Mouse (Mus musculus) gastrocnemius, adult 8-10 months (tissue): ENCODE results near the gene Ifnb1. TPM values are rescaled to one million over a fixed set of nuclear protein-coding genes. Genes with fewer than 3 reads are reported as not detected.
"Not testable (repeated sequence)": the region's sequence is repeated elsewhere in the genome, so short reads cannot be mapped to it uniquely, and the experiment has no call there.

Experiments used
- DNase-seq, 2 experiments: peaks; one replicate each; pipeline ENCODE4 v3.0.0; 2022; ENCODE audit warnings: low spot score in 2 of 2
- total RNA-seq, 4 experiments: library from RNA; stranded (reverse); gene quantifications; 2 replicates each; pipeline ENCODE4 v1.2.4; 2022

The Ifnb1 gene
- not detected for total RNA-seq

GRCm38 (mm10) chr4:88522674-88523073 is at the start of gene Ifnb1:
Gene Ifnb1, minus strand, starts transcription at chr4:88522774.
- DNase-seq: no peak

DNA sequence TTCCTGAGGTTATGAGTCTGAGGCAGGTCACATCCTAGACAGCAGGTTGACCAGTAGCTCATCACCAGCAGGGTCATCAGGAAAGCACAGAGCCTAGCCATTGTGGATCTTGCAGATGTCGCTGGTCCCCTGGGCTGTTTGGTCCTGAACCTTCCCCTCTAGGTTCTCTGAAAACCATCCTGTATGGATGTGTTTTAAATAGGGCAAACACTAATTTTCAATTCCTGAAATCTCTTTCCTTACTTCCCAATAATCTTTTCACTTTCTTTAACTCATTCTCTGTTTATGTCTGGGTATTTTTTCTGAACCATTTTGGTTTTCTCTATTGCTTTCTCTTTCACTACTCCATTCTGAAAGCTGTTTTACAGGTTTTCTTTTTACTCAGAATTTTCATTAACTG is 49.1 kb upstream of the Ifnb1 start, which contains the start of gene Ifna14:
TSS of gene Ifna14 (minus strand) at position 101 of the 400 bp plus-strand sequence.
- DNase-seq: no peak

DNA sequence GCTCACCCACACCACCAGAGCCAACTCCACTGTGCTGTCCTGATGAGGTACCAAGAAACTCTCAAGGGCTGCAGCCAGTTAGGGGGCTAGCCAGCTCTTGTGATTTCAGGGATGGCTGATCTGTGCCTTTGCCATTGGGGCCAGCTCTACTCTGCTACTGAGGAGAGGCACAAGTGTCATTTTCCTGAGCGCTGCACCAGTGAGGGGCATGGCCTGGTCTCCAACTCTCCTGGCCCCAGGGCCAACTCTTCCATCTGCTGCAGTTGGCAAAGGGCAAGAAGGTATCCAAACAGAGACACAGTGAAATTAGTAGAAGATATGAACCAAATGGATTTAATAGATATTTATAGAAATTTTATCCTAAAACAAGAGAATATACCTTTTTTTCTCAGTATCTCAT is 39.2 kb upstream of the Ifnb1 start:
- no peak for DNase-seq

GRCm38 (mm10) chr4:88558145-88558544 is 35.6 kb upstream of the Ifnb1 start, which contains the start of gene Ifna15:
Gene Ifna15, minus strand, starts transcription at chr4:88558245.
- not testable (repeated sequence) for DNase-seq

- DNase-seq: peak; percentile 57 to 63
Measured at GRCm38 (mm10) chr4:88550161-88550945, 27.8 kb upstream of the Ifnb1 start.

DNA sequence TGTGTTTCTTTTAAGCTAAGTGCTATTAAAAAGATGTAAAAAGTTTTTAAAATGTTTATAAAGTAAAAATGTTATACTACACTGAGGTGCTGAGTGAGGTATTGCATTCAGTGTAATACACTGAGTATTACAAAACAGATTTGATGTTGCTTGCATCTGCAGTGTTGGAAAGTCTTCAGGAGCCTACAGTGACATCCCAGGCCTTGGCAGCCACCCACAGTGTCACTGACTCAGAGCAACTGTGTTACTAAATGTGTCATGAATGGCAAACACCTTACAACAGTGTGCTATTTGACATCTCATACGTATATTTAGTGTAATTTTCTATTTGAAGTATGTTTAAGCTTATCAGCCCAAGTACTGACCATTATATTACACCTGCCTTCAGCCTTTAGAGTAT is 25.4 kb upstream of the Ifnb1 start:
- no peak for DNase-seq

DNA sequence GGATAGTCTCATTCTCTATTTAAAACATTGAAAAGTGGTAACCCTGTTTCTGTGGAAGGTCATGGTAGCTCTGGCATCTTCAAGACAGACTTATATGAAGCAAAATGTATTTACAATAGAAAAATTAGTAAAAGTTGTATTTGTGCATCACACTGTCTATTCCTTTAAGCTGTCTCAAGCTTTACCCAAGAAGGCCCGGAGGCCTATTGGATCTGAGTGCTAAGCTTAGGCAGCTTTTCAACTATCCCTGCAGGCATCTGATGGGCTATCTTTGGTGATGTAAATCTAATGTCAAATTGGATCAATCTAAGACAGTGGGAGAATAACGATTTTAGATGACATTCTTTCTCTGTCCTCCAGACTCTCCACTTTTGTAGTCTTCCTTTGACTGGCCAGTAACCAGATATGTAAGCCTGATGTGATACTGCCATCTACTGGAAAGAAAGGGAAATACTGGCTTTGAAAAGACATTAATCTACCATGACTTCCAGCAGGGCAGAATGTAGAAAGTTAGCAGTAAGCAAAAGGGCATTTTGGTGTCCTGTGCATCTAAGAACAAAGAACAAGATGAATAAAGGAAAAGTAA is 21.2 kb upstream of the Ifnb1 start:
- no peak for DNase-seq

DNA sequence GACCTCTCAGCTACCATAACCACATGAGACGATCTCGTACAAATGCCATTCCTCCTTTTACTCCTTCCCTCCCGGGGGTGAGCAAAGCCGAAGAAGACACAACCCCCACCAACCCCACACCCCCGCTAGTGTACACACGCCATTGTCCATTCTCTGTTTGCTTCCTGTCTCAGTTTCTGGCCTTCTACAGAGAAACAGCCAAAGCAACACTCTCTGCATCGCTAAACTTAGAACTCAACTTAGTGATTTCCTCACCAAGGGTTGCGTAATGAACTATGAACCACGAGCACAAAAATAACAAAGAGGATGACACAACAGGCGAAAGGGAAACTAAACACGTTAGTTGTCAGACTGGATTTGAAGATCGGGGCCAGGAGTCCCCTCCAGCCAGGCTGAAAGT is 14.8 kb upstream of the Ifnb1 start:
- DNase-seq: peak in 1 of 2 experiments; percentile 4

DNA sequence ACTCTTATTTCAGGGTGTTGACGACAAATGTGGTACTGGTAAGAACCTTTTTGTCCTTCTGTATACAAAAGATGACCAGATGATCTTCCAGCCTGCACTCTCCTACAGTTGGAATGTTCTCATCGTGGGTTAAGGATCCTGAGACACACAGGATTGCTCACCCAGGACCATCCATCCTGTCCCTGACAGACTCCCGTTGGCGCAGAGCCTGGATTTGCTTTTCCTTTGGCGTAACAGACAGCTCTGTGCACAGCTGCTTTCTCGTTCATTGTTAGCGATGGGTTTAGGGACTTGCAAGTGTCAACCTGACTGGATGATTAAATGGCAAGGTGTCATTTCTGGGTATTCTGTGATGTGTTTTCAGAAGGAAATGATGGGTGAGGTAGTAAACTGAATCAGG is 14.1 kb upstream of the Ifnb1 start:
- no peak for DNase-seq

DNA sequence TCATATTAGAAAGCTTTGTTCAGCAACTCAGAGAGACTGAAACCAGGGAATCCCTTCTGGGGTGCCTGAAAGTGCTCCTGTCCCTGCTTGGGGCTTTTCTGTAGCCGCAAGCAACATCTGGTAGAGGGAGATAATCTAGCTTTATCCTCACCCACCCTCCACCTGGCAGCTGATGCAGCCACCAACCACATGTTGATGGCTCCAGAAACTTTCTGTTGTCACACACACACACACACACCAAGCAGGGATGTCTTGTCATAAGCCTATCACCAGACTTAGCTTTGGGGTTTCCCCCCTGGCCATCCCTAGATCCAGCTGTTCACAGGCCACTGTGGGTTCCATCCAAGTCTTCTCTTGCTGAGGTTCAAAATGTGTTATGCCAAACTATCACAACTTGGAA is 13.2 kb upstream of the Ifnb1 start:
- DNase-seq: no peak

- DNase-seq: no peak
Measured at GRCm38 (mm10) chr4:88534903-88535302, 12.3 kb upstream of the Ifnb1 start.

- DNase-seq: no peak
Measured at GRCm38 (mm10) chr4:88533499-88533898, 10.9 kb upstream of the Ifnb1 start.

DNA sequence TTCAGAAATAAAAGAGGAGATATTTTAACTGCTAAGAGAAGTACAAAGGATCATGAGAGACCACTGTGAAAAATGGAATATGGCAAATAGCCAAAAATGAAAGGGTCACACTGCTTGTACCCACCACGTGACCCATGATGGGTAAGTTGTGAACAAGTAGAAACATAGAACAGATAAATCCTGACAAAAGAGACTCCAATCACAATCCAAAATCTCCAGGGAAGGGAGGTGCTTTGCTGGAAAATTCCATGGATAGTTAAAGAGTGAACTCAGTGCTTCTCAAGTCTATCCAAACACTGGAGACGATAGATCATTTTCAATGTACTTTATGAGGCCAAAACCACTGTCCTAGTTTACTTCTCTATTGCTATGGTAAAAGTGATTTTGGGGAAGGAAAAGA is 8.3 kb upstream of the Ifnb1 start:
- DNase-seq: no peak

DNA sequence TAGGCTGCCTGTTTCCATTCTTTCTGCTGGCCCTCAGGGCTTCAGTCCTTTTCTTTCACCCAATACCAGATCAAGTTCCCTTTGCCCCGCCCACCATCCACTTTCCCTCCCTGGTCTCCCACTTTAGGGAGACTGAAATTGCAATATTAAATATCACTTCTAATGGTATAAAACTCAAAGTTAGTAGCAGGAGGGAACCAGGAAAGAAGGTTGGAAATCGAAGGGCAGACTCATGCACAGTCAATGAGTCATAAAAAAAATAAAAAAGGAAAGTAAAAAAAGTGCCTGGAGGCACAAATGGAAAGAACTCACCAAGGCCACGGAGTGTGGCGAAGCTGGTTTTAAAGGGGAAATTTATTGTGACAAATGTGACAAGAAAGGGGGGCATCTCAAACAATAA is 7.7 kb upstream of the Ifnb1 start:
- no peak for DNase-seq

DNA sequence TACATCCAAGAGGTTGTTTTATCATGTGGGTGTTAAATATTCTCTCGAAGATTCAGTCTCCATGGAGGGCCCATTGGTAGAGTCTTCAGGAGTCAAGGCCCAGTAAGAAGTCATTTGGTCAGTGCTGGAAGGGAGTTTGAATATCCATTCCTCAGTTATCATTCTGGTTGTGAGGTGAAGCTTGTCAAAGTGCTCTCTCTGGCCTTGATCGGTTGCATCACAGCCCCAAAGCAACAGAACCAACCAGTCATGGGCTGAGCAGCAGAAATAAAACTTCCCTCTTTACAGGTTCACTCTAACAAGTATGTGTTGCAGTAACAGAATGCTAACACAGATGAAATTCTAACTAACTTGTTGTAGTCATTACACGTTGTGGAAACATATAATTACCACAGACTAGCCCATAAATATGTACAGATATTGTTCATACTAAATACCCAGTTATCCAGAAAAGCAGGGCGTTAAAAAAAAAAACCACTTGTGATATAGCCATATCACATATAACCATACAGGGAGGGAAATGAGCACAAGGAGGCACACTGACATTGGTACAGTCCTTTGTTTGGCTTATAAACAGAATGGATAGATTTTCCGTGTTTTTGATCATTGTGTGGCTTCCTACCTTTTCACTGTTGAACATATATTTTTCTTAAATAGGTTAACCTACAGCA is 3.9 kb upstream of the Ifnb1 start:
- DNase-seq: no peak

DNA sequence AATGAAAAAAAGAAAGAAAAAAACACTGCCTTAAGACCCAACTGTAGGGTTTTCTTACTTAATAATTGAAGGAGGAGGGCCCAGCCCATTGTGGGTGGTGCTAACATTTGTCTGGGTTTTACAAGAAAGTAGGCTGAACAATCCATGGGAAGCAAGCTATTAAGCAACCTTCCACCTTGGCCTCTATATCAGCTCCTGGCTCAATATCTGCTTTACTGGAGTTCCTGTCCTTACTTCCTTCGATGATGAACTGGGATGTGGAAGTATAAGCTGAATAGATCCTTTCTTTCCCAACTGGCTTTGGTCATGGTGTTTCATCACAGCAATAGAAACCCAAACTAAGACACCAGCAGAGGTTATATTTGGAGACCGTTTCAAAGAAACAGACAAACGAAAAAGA is 2.8 kb upstream of the Ifnb1 start:
- no peak for DNase-seq

- no peak for DNase-seq
Measured at GRCm38 (mm10) chr4:88523241-88523640, 667 bp upstream of the Ifnb1 start.

GRCm38 (mm10) chr4:88517957-88518356 is 4.6 kb downstream of the Ifnb1 start:
- DNase-seq: no peak

- no peak for DNase-seq
Measured at GRCm38 (mm10) chr4:88515711-88516211, 6.8 kb downstream of the Ifnb1 start.

- DNase-seq: no peak
Measured at GRCm38 (mm10) chr4:88515250-88515649, 7.3 kb downstream of the Ifnb1 start.

GRCm38 (mm10) chr4:88514403-88514802 is 8.2 kb downstream of the Ifnb1 start:
- DNase-seq: peak in 1 of 2 experiments; percentile 14

GRCm38 (mm10) chr4:88513743-88514142 is 8.8 kb downstream of the Ifnb1 start:
- DNase-seq: no peak
